Mouse (Mus musculus) heart, embryonic 12.5 days (tissue): ENCODE results near the gene Safb. TPM values are rescaled to one million over a fixed set of nuclear protein-coding genes. Genes with fewer than 3 reads are reported as not detected.

Source experiments
- ATAC-seq: fragments of 200-750 bp; cut with Nextera tagmentation; 2 replicates; pipeline ENCODE4 v1.8.0; 2017; ENCODE audit warnings: moderate TSS enrichment, moderate library complexity; ENCODE audit not compliant: insufficient number of reproducible peaks, low FRiP score
- H3K27ac ChIP-seq: fragments of 300-500 bp; sonication (generic); 2 replicates; pipeline ENCODE4 v1.5.1; 2016; ENCODE audit warnings: mild to moderate bottlenecking, moderate library complexity; ENCODE audit not compliant: poor library complexity, severe bottlenecking
- H3K27me3 ChIP-seq: fragments of 300-500 bp; sonication (generic); replicated peaks from 2 replicates; pipeline ENCODE4 v1.6.1; 2016; ENCODE audit warnings: mild to moderate bottlenecking, moderate library complexity
- H3K36me3 ChIP-seq: fragments of 300-500 bp; sonication (generic); 2 replicates; pipeline ENCODE4 v1.6.1; 2016; ENCODE audit warnings: mild to moderate bottlenecking, moderate library complexity
- H3K4me1 ChIP-seq: fragments of 300-500 bp; sonication (generic); replicated peaks from 2 replicates; pipeline ENCODE4 v1.6.1; 2016; ENCODE audit warnings: mild to moderate bottlenecking
- H3K4me2 ChIP-seq: fragments of 300-500 bp; sonication (generic); 2 replicates; pipeline ENCODE4 v1.6.1; 2016; ENCODE audit warnings: mild to moderate bottlenecking, moderate library complexity
- H3K4me3 ChIP-seq: fragments of 300-500 bp; sonication (generic); 2 replicates; pipeline ENCODE4 v1.5.1; 2016; ENCODE audit warnings: mild to moderate bottlenecking
- H3K9ac ChIP-seq: fragments of 300-500 bp; sonication (generic); 2 replicates; pipeline ENCODE4 v1.6.1; 2016; ENCODE audit warnings: mild to moderate bottlenecking, moderate library complexity
- H3K9me3 ChIP-seq: fragments of 300-500 bp; sonication (generic); replicated peaks from 2 replicates; pipeline ENCODE4 v1.6.1; 2016; ENCODE audit warnings: mild to moderate bottlenecking, moderate library complexity
- WGBS: fragments of 180-500 bp; shearing (Covaris S2); methylation state at CpG from one replicate; pipeline ENCODE4 v1.1.7; 2016; 5-methylcytosine and 5-hydroxymethylcytosine counted together
- polyA plus RNA-seq: library from polyadenylated mRNA; unstranded; fragments of >200 nt; fragmentation: Nextera tagmentation; extraction: Ambion mirVana; gene quantifications from 2 replicates; pipeline ENCODE4 v1.2.1, GENCODE M21; 2016

Gene Safb
- polyA plus RNA-seq, 1 experiment from 2014 or later = 93.1 TPM

DNA sequence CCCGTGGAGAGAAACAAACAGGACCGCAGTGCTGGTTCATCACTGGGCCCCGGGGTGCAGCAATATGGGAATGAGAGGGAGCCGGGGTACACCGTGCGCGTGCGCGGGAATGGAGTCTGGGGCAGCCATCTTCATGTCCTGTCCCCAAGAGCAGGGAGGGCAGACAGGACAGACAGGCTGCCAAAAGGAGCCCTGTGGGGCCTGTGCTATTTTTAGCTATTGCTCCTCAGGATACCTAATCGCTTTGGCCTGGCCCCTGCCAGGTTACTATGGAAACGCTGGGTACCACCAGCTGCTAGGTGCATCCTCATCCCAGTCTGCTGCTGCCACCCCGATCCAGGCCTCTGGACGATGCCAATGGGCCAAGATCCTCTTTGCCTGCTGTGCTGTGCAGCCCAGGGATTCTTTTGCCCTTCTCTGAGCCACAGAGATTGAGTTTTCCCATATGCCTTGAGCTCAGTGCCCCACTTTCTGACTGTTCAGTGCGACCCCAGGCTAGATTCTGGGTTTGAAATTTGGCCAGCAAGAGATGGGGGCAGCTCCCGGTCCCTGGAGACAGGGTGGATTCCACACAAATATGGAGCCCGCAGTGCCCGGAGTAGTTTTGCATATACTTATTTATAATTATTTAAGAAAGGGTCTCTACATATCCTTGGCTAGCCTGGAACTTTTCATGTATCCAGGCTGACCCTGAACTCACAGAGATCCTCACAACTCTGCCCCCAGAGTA, 37.3 kb upstream of the Safb start:
- H3K27ac ChIP-seq = no peak overlapping the region
- WGBS = 64% methylated on average over 17 of the region's 17 CpGs
- no peaks in the 10 kb centered on the region for H3K9me3 ChIP-seq
- ATAC-seq = no peak
- no peak overlapping the region for H3K4me2 ChIP-seq
- H3K4me3 ChIP-seq = no peak overlapping the region
- no peak overlapping the region for H3K9ac ChIP-seq
- 0 out of 2 replicates have a peak, but pooled peaks cover under 1% of the 10 kb centered on the region for H3K27me3 ChIP-seq
- H3K36me3 ChIP-seq = no peaks in the 10 kb centered on the region
- peaks cover 5% of the 10 kb centered on the region; the same call in 1 of the 2 replicates for H3K4me1 ChIP-seq

- no peak for ATAC-seq
- Histone ChIP-seq H3K27me3 (no peaks in the 10 kb centered on the region), H3K9ac (no peak overlapping the region), H3K36me3 (no peaks in the 10 kb centered on the region), H3K4me1 (peaks cover 5% of the 10 kb centered on the region; the same call in 1 of the 2 replicates), H3K4me3 (no peak overlapping the region), H3K9me3 (no peaks in the 10 kb centered on the region), H3K4me2 (no peak overlapping the region), H3K27ac (no peak overlapping the region)
- WGBS = 66% methylated on average over 9 of the region's 9 CpGs
Observed at GRCm38 (mm10) chr17:56547846-56548604, 36.6 kb upstream of the Safb start.

- H3K9ac ChIP-seq = no peak overlapping the region
Observed at GRCm38 (mm10) chr17:56548605-56549105, 36.0 kb upstream of the Safb start.

GRCm38 (mm10) chr17:56550784-56551475, 33.7 kb upstream of the Safb start:
- 75% methylated on average over 12 of the region's 12 CpGs for WGBS
- H3K4me2 ChIP-seq = no peak overlapping the region
- H3K4me1 ChIP-seq = peaks cover 5% of the 10 kb centered on the region; the same call in 1 of the 2 replicates
- H3K27me3 ChIP-seq = peaks cover 4% of the 10 kb centered on the region; the same call in 1 of the 2 replicates
- H3K9ac ChIP-seq = no peak overlapping the region
- H3K27ac ChIP-seq = no peak overlapping the region
- H3K9me3 ChIP-seq = no peaks in the 10 kb centered on the region
- ATAC-seq = no peak
- H3K4me3 ChIP-seq = no peak overlapping the region
- H3K36me3 ChIP-seq = no peaks in the 10 kb centered on the region

More at GRCm38 (mm10) chr17:56548605-56549105, 36.0 kb upstream of the Safb start:
- WGBS = 58% methylated on average over 4 of the region's 4 CpGs
- Histone ChIP-seq H3K4me2 (no peak overlapping the region), H3K27ac (no peak overlapping the region), H3K36me3 (no peaks in the 10 kb centered on the region), H3K27me3 (no peaks in the 10 kb centered on the region), H3K4me3 (no peak overlapping the region), H3K9me3 (no peaks in the 10 kb centered on the region), H3K4me1 (peaks cover 5% of the 10 kb centered on the region; the same call in 1 of the 2 replicates)
- ATAC-seq = no peak

GRCm38 (mm10) chr17:56551841-56552581, 32.6 kb upstream of the Safb start:
- WGBS = 78% methylated on average over 6 of the region's 6 CpGs
- Histone ChIP-seq H3K36me3 (no peaks in the 10 kb centered on the region), H3K4me3 (no peak overlapping the region), H3K4me2 (no peak overlapping the region), H3K4me1 (peaks cover 4% of the 10 kb centered on the region; the same call in 1 of the 2 replicates), H3K27ac (no peak overlapping the region), H3K27me3 (peaks cover 4% of the 10 kb centered on the region; the same call in 1 of the 2 replicates), H3K9me3 (no peaks in the 10 kb centered on the region), H3K9ac (no peak overlapping the region)
- ATAC-seq = no peak

DNA sequence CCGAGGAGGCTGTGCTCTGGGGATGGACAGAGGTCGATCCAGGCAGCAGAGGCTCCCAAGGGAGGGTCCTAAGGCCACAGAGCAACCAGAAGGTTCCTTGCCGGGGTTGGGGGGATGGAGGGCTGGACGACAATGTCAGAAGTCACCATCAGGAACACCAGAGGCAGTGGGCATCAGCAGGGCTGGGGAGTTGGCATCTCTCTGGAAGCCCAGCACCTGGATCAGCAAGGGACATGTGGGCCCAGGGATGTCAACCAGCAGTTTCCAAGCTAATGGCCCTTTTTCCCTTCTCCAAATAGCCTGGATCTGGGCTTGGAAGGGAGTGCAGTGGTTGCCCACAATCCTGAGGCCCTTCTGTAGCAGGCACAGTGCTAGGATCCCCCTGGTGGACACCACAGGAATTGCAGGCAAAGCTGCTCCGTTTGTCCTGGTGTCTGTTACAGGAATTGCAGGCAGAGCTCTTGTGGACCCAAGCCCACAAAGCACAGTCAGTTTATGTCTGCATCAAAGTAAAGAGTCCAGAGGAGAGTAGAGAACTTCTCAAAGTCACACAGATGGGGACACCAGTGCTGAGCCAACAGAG, 31.8 kb upstream of the Safb start:
- Histone ChIP-seq H3K4me2 (no peak overlapping the region), H3K9me3 (no peaks in the 10 kb centered on the region), H3K4me3 (no peak overlapping the region), H3K4me1 (no peaks in the 10 kb centered on the region), H3K27ac (no peak overlapping the region), H3K27me3 (peaks cover 4% of the 10 kb centered on the region; the same call in 1 of the 2 replicates), H3K9ac (no peak overlapping the region), H3K36me3 (no peaks in the 10 kb centered on the region)
- no peak for ATAC-seq
- WGBS = 59% methylated on average over 5 of the region's 5 CpGs

- WGBS = 70% methylated on average over 20 of the region's 20 CpGs
- Histone ChIP-seq H3K4me1 (no peaks in the 10 kb centered on the region), H3K4me2 (no peak within 1 kb of the TSS), H3K27me3 (peaks cover 4% of the 10 kb centered on the region; the same call in 1 of the 2 replicates), H3K4me3 (no peak within 1 kb of the TSS), H3K36me3 (no peaks in the 10 kb centered on the region), H3K27ac (no peak within 1 kb of the TSS), H3K9ac (no peak within 1 kb of the TSS), H3K9me3 (no peaks in the 10 kb centered on the region)
- ATAC-seq = no peak
Observed at GRCm38 (mm10) chr17:56554122-56554551, 30.5 kb upstream of the Safb start, which contains the start of gene Gm20219. Gene Gm20219, minus strand, starts transcription at chr17:56554387.

DNA sequence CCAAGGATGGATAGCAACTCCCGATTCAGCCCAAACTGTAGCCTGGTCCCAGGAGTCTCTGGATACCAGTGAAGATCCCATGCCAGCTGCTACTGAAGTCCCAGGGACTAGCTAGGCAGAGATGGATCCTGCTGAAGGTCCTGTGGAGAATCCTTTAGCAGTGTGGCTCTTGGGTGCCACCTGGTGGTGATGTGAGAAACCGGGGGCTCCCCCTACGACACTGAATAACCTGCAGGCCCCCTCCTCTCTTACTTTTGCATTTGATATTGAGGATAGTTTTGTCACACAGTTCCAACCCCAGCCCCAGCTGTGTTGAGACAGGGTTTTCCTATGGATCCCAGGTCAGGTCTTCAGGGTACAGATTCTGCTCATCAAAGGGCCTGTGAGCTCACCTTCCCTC, 26.2 kb upstream of the Safb start:
- H3K27ac ChIP-seq = no peak overlapping the region
- no peak overlapping the region for H3K4me3 ChIP-seq
- no peaks in the 10 kb centered on the region for H3K4me1 ChIP-seq
- peaks cover 26% of the 10 kb centered on the region for H3K36me3 ChIP-seq
- no peaks in the 10 kb centered on the region for H3K9me3 ChIP-seq
- ATAC-seq = no peak
- 23% methylated on average over 3 of the region's 3 CpGs for WGBS
- no peak overlapping the region for H3K9ac ChIP-seq
- no peak overlapping the region for H3K4me2 ChIP-seq
- peaks cover 4% of the 10 kb centered on the region; the same call in 1 of the 2 replicates for H3K27me3 ChIP-seq

DNA sequence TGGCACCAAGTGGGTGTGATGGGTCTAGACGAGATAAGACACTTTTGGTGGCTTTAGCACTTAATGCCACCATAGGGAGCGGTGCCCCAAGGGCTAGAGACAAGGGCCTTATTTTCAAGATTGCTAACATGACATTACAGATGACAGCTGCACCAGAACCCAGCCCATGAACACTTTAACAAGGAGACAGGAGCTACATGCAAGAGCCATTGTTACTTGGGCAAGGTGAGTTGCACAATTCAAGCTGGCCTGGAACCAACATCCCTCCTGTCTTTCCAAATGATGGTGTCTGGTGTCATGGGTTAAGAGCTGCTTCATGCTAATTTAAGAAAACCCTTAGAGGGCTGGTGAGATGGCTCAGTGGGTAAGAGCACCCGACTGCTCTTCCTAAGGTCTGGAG, 25.2 kb upstream of the Safb start:
- Histone ChIP-seq H3K4me1 (no peaks in the 10 kb centered on the region), H3K27me3 (no peaks in the 10 kb centered on the region), H3K27ac (no peak overlapping the region), H3K9ac (no peak overlapping the region), H3K4me3 (no peak overlapping the region), H3K36me3 (peaks cover 36% of the 10 kb centered on the region), H3K4me2 (no peak overlapping the region), H3K9me3 (no peaks in the 10 kb centered on the region)
- WGBS = 65% methylated on average over 3 of the region's 3 CpGs
- no peak for ATAC-seq

DNA sequence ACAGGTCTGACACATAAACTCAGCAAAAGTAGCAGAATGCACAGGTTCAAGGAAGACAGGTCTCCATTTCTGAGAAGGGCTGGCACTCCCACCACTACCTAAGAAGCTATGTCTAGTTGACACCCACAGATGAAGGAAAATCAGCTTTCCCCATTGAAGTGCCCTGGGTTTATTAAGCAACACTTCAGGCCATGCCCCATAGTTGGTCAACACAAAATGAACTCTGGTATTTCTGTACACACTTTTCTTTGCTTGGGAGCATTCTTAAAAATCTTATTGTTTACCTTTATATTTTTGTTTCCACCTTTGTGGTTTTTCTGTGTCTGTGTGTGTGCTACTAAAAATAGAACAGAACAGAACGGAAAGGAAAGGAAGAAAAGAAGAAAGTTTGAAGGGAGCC, 24.5 kb upstream of the Safb start:
- WGBS = 62% methylated on average over 1 of the region's 1 CpGs
- no peaks in the 10 kb centered on the region for H3K27me3 ChIP-seq
- H3K4me2 ChIP-seq = no peak overlapping the region
- H3K36me3 ChIP-seq = peaks cover 43% of the 10 kb centered on the region
- H3K9me3 ChIP-seq = no peaks in the 10 kb centered on the region
- no peaks in the 10 kb centered on the region for H3K4me1 ChIP-seq
- H3K9ac ChIP-seq = no peak overlapping the region
- no peak for ATAC-seq
- H3K4me3 ChIP-seq = no peak overlapping the region
- no peak overlapping the region for H3K27ac ChIP-seq
